Mouse (Mus musculus): ENCODE measurements at regions not wholly inside any gene's neighbourhood (a gene's known extent, or its start where the extent isn't known, plus 50 kb on each side); places are given as distances from the start of the nearest gene placed in this dataset.

DNA sequence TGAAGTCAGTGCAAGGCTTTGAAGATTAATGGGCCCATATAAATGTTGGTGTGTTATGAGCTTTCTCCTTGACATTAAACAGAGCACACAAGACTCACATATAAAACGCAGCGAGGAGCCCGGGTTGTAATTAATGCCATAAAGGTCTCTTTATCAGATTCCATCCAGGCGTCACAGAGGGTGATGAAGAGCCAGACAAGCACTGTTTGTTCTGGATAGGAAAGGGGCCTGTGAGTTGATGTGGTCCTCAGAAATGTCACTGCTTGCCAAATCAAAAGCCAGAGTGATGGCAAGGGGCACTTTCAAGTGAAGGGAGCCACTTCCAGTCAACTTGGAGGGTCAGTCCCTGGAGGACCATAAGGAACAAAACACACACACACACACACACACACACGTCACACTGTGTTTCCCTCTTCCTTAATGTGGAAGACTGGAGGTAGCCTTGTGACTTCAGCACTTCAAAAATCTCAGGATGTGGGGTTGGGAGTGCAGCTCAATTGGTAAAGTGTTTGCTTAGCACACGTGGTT lies 142.1 kb downstream of the Psmg1 start:
- TF ChIP-seq CTCF (IDR thresholded peaks at IDR 0.05; ENCODE audit: control insufficient read depth, insufficient read depth, low read length) (no peak), POLR2A (IDR thresholded peaks at IDR 0.05; ENCODE audit: borderline replicate concordance, control insufficient read depth, low read depth, low read length) (no peak)

Measured in bone marrow, adult 2 months (tissue).